Mouse (Mus musculus): Measurements from ENCODE around the gene Lrrc8a. TPM values are rescaled to one million over a fixed set of nuclear protein-coding genes. Genes with fewer than 3 reads are reported as not detected.
A peak's percentile ranks its signal among the peaks of the same experiment; 100 is the strongest.

Lrrc8a gene
- total RNA-seq, 2 experiments from 2014 or later = 26.6 to 26.7 TPM

- no peak for DNase-seq (ENCODE audit: low spot score in 2 of 2)
Observed at GRCm38 (mm10) chr2:30261064-30261736, 23.7 kb downstream of the Lrrc8a start.

- no peak for DNase-seq (ENCODE audit: low spot score in 2 of 2)
Observed at GRCm38 (mm10) chr2:30261921-30262839, 24.7 kb downstream of the Lrrc8a start.

GRCm38 (mm10) chr2:30262840-30263441 is 25.4 kb downstream of the Lrrc8a start:
- DNase-seq (ENCODE audit: low spot score in 2 of 2) = no peak

GRCm38 (mm10) chr2:30263811-30264210 is 26.3 kb downstream of the Lrrc8a start:
- no peak for DNase-seq (ENCODE audit: low spot score in 2 of 2)

- DNase-seq (ENCODE audit: low spot score in 2 of 2) = no peak
Observed at GRCm38 (mm10) chr2:30264671-30265519, 27.4 kb downstream of the Lrrc8a start.

- peak in 1 of 2 experiments; percentile 56 for DNase-seq (ENCODE audit: low spot score in 2 of 2)
Observed at GRCm38 (mm10) chr2:30265767-30266253, 28.3 kb downstream of the Lrrc8a start, which contains the start of gene Phyhd1. TSS of gene Phyhd1 (plus strand) at chr2:30266203.

GRCm38 (mm10) chr2:30266392-30266941 is 29.0 kb downstream of the Lrrc8a start:
- DNase-seq (ENCODE audit: low spot score in 2 of 2) = peak in 1 of 2 experiments; percentile 61

- DNase-seq (ENCODE audit: low spot score in 2 of 2) = no peak
Observed at GRCm38 (mm10) chr2:30267466-30267865, 30.0 kb downstream of the Lrrc8a start.

GRCm38 (mm10) chr2:30268371-30268770 is 30.9 kb downstream of the Lrrc8a start:
- DNase-seq (ENCODE audit: low spot score in 2 of 2) = no peak

GRCm38 (mm10) chr2:30269241-30269990 is 31.9 kb downstream of the Lrrc8a start:
- DNase-seq (ENCODE audit: low spot score in 2 of 2) = no peak

GRCm38 (mm10) chr2:30270134-30270533 is 32.6 kb downstream of the Lrrc8a start:
- DNase-seq (ENCODE audit: low spot score in 2 of 2) = peak in 1 of 2 experiments; percentile 48

GRCm38 (mm10) chr2:30280743-30281142 is 43.2 kb downstream of the Lrrc8a start, which contains the start of gene Gm28038:
TSS of gene Gm28038 (plus strand) at chr2:30281043.
- DNase-seq (ENCODE audit: low spot score in 2 of 2) = no peak

GRCm38 (mm10) chr2:30281651-30282050 is 44.1 kb downstream of the Lrrc8a start:
- DNase-seq (ENCODE audit: low spot score in 2 of 2) = no peak

- DNase-seq (ENCODE audit: low spot score in 2 of 2) = no peak
Observed at GRCm38 (mm10) chr2:30283193-30283592, 45.7 kb downstream of the Lrrc8a start.

GRCm38 (mm10) chr2:30285004-30285403 is 47.5 kb downstream of the Lrrc8a start:
- DNase-seq (ENCODE audit: low spot score in 2 of 2) = no peak

- DNase-seq (ENCODE audit: low spot score in 2 of 2) = peak in 1 of 2 experiments; percentile 25
Observed at GRCm38 (mm10) chr2:30285416-30286181, 48.1 kb downstream of the Lrrc8a start.

- DNase-seq (ENCODE audit: low spot score in 2 of 2) = peak; percentile 99
Observed at GRCm38 (mm10) chr2:30286192-30287026, 48.9 kb downstream of the Lrrc8a start, which contains the start of the genes Dolk and Nup188. TSS of gene Dolk (minus strand) at chr2:30286334. TSS of gene Nup188 (plus strand) at chr2:30286397.

- no peak for DNase-seq (ENCODE audit: low spot score in 2 of 2)
Observed at GRCm38 (mm10) chr2:30287027-30287373, 49.5 kb downstream of the Lrrc8a start.

Measured in gastrocnemius, postnatal 4 days (tissue).